Mouse (Mus musculus) intestine, embryonic 16.5 days (tissue): ENCODE results near the gene Slc12a6. TPM values are rescaled to one million over a fixed set of nuclear protein-coding genes. Genes with fewer than 3 reads are reported as not detected.

Source experiments
- ATAC-seq: fragments of 200-750 bp; cut with Nextera tagmentation; 2 replicates; pipeline ENCODE4 v1.8.0; 2017; ENCODE audit warnings: moderate TSS enrichment, moderate library complexity
- H3K27ac ChIP-seq: fragments of 300-500 bp; sonication (generic); 2 replicates; pipeline ENCODE4 v1.5.1; 2014; ENCODE audit warnings: mild to moderate bottlenecking, low read length
- H3K27me3 ChIP-seq: fragments of 300-500 bp; sonication (generic); replicated peaks from 2 replicates; pipeline ENCODE4 v1.6.1; 2014; ENCODE audit warnings: low read length, control low read depth, mixed read lengths; ENCODE audit not compliant: control insufficient read depth, insufficient read depth
- H3K36me3 ChIP-seq: fragments of 300-500 bp; sonication (generic); 2 replicates; pipeline ENCODE4 v1.6.1; 2014; ENCODE audit warnings: low read length, control low read depth; ENCODE audit not compliant: control insufficient read depth, insufficient read depth
- H3K4me1 ChIP-seq: fragments of 300-500 bp; sonication (generic); 2 replicates; pipeline ENCODE4 v1.6.1; 2014; ENCODE audit warnings: low read length, control low read depth, mixed read lengths; ENCODE audit not compliant: control insufficient read depth, insufficient read depth
- H3K4me2 ChIP-seq: fragments of 300-500 bp; sonication (generic); 2 replicates; pipeline ENCODE4 v1.6.1; 2014; ENCODE audit warnings: low read depth, low read length, control low read depth
- H3K4me3 ChIP-seq: fragments of 300-500 bp; sonication (generic); 2 replicates; pipeline ENCODE4 v1.5.1; 2014; ENCODE audit warnings: mild to moderate bottlenecking, low read length
- H3K9ac ChIP-seq: fragments of 300-500 bp; sonication (generic); 2 replicates; pipeline ENCODE4 v1.6.1; 2014; ENCODE audit warnings: low read depth, low read length
- H3K9me3 ChIP-seq: fragments of 300-500 bp; sonication (generic); 2 replicates; pipeline ENCODE4 v1.6.1; 2016; ENCODE audit warnings: low read length, control low read depth; ENCODE audit not compliant: control insufficient read depth
- WGBS: fragments of 180-500 bp; shearing (Covaris S2); extraction: QIAGEN DNeasy Blood & Tissue Kit; methylation state at CpG from one replicate; pipeline ENCODE4 v1.1.7; 2014; 5-methylcytosine and 5-hydroxymethylcytosine counted together
- polyA plus RNA-seq: library from polyadenylated mRNA; unstranded; fragments of >200 nt; fragmentation: Nextera tagmentation; extraction: Ambion mirVana; gene quantifications from 2 replicates; pipeline ENCODE4 v1.2.1, GENCODE M21; 2015

Slc12a6 gene
- polyA plus RNA-seq, 1 experiment from 2014 or later, result 11.9 TPM

- under 1% methylated on average over 87 of the region's 94 CpGs for WGBS
- H3K27me3 ChIP-seq, result no peaks in the 10 kb centered on the region
- peaks cover 5% of the 10 kb centered on the region; the same call in 1 of the 2 replicates for H3K4me1 ChIP-seq
- peak within 1 kb of the TSS; percentile 95 for H3K4me2 ChIP-seq
- H3K27ac ChIP-seq, result peak within 1 kb of the TSS; percentile 93
- no peaks in the 10 kb centered on the region for H3K9me3 ChIP-seq
- peak; percentile 89 for ATAC-seq
- H3K36me3 ChIP-seq, result no peaks in the 10 kb centered on the region
- peak within 1 kb of the TSS; percentile 92 for H3K4me3 ChIP-seq
- H3K9ac ChIP-seq, result peak within 1 kb of the TSS; percentile 86
Observed at GRCm38 (mm10) chr2:112239212-112239934, 26.3 kb upstream of the Slc12a6 start, which contains the start of gene Lpcat4. Gene Lpcat4 (plus strand): TSS chr2:112239468.

- H3K4me2 ChIP-seq, result peak overlapping the region; percentile 95
- no peaks in the 10 kb centered on the region for H3K27me3 ChIP-seq
- peak; percentile 37 for ATAC-seq
- H3K27ac ChIP-seq, result peak overlapping the region; percentile 93
- H3K36me3 ChIP-seq, result no peaks in the 10 kb centered on the region
- H3K4me3 ChIP-seq, result peak overlapping the region; percentile 92
- H3K9me3 ChIP-seq, result no peaks in the 10 kb centered on the region
- H3K9ac ChIP-seq, result peak overlapping the region; percentile 86
- peaks cover 5% of the 10 kb centered on the region; the same call in 1 of the 2 replicates for H3K4me1 ChIP-seq
- under 1% methylated on average over 28 of the region's 28 CpGs for WGBS
Observed at GRCm38 (mm10) chr2:112239935-112240721, 25.5 kb upstream of the Slc12a6 start.

GRCm38 (mm10) chr2:112241787-112242186 is 23.8 kb upstream of the Slc12a6 start:
- Histone ChIP-seq H3K27ac (no peak overlapping the region), H3K9ac (no peak overlapping the region), H3K27me3 (no peaks in the 10 kb centered on the region), H3K36me3 (no peaks in the 10 kb centered on the region), H3K4me2 (no peak overlapping the region), H3K4me3 (no peak overlapping the region), H3K9me3 (no peaks in the 10 kb centered on the region), H3K4me1 (peaks cover 8% of the 10 kb centered on the region; the same call in 1 of the 2 replicates)
- ATAC-seq, result no peak
- WGBS, result 79% methylated on average over 14 of the region's 14 CpGs

GRCm38 (mm10) chr2:112245307-112245706 is 20.3 kb upstream of the Slc12a6 start:
- Histone ChIP-seq H3K27ac (no peak overlapping the region), H3K9me3 (no peaks in the 10 kb centered on the region), H3K36me3 (no peaks in the 10 kb centered on the region), H3K27me3 (no peaks in the 10 kb centered on the region), H3K4me3 (no peak overlapping the region), H3K4me2 (no peak overlapping the region), H3K9ac (no peak overlapping the region), H3K4me1 (peaks cover 6% of the 10 kb centered on the region; the same call in 1 of the 2 replicates)
- peak; percentile 44; the same call in 1 of the 2 replicates for ATAC-seq
- 60% methylated on average over 5 of the region's 5 CpGs for WGBS

- Histone ChIP-seq H3K27me3 (no peaks in the 10 kb centered on the region), H3K36me3 (no peaks in the 10 kb centered on the region), H3K4me2 (no peak overlapping the region), H3K4me1 (peaks cover 6% of the 10 kb centered on the region; the same call in 1 of the 2 replicates), H3K27ac (no peak overlapping the region), H3K4me3 (no peak overlapping the region), H3K9me3 (no peaks in the 10 kb centered on the region), H3K9ac (no peak overlapping the region)
- 0 out of 2 replicates have a peak, but pooled peaks have one; percentile 6 for ATAC-seq
- WGBS, result 80% methylated on average over 6 of the region's 6 CpGs
Observed at GRCm38 (mm10) chr2:112246193-112246592, 19.4 kb upstream of the Slc12a6 start.

- H3K36me3 ChIP-seq, result no peaks in the 10 kb centered on the region
- no peak for ATAC-seq
- H3K4me2 ChIP-seq, result no peak overlapping the region
- H3K4me3 ChIP-seq, result no peak overlapping the region
- 85% methylated on average over 10 of the region's 10 CpGs for WGBS
- H3K9me3 ChIP-seq, result no peaks in the 10 kb centered on the region
- no peaks in the 10 kb centered on the region for H3K27me3 ChIP-seq
- H3K27ac ChIP-seq, result no peak overlapping the region
- no peak overlapping the region for H3K9ac ChIP-seq
- peaks cover 3% of the 10 kb centered on the region; the same call in 1 of the 2 replicates for H3K4me1 ChIP-seq
Observed at GRCm38 (mm10) chr2:112247323-112247722, 18.3 kb upstream of the Slc12a6 start.

GRCm38 (mm10) chr2:112249780-112250453 is 15.7 kb upstream of the Slc12a6 start:
- ATAC-seq, result no peak
- no peaks in the 10 kb centered on the region for H3K36me3 ChIP-seq
- H3K9ac ChIP-seq, result no peak overlapping the region
- H3K4me1 ChIP-seq, result 0 out of 2 replicates have a peak, but pooled peaks cover 3% of the 10 kb centered on the region
- no peak overlapping the region for H3K4me3 ChIP-seq
- H3K27me3 ChIP-seq, result no peaks in the 10 kb centered on the region
- WGBS, result 91% methylated on average over 10 of the region's 10 CpGs
- no peak overlapping the region for H3K27ac ChIP-seq
- H3K4me2 ChIP-seq, result no peak overlapping the region
- no peaks in the 10 kb centered on the region for H3K9me3 ChIP-seq

GRCm38 (mm10) chr2:112254675-112255515 is 10.7 kb upstream of the Slc12a6 start:
- peak overlapping the region; percentile 58 for H3K27ac ChIP-seq
- 45% methylated on average over 7 of the region's 7 CpGs for WGBS
- no peaks in the 10 kb centered on the region for H3K4me1 ChIP-seq
- peak; percentile 85 for ATAC-seq
- no peak overlapping the region for H3K4me3 ChIP-seq
- H3K4me2 ChIP-seq, result no peak overlapping the region
- no peaks in the 10 kb centered on the region for H3K9me3 ChIP-seq
- no peak overlapping the region for H3K9ac ChIP-seq
- no peaks in the 10 kb centered on the region for H3K36me3 ChIP-seq
- no peaks in the 10 kb centered on the region for H3K27me3 ChIP-seq
